Mouse (Mus musculus) embryonic facial prominence, embryonic 15.5 days (tissue): ENCODE results near the gene Gjb4. TPM values are rescaled to one million over a fixed set of nuclear protein-coding genes. Genes with fewer than 3 reads are reported as not detected.

Experiments
- ATAC-seq: fragments of 200-750 bp; cut with Nextera tagmentation; 2 replicates; pipeline ENCODE4 v1.8.0; 2017; ENCODE audit warnings: low read depth, moderate TSS enrichment; ENCODE audit not compliant: insufficient number of reproducible peaks, low FRiP score, low TSS enrichment
- H3K27ac ChIP-seq: fragments of 300-500 bp; sonication (generic); replicated peaks from 2 replicates; pipeline ENCODE4 v1.5.1; 2015; ENCODE audit warnings: mild to moderate bottlenecking, inconsistent platforms
- H3K27me3 ChIP-seq: fragments of 300-500 bp; sonication (generic); 2 replicates; pipeline ENCODE4 v1.6.1; 2015; ENCODE audit warnings: inconsistent platforms
- H3K36me3 ChIP-seq: fragments of 300-500 bp; sonication (generic); 2 replicates; pipeline ENCODE4 v1.6.1; 2015; ENCODE audit warnings: mild to moderate bottlenecking, inconsistent platforms
- H3K4me1 ChIP-seq: fragments of 300-500 bp; sonication (generic); 2 replicates; pipeline ENCODE4 v1.6.1; 2015; ENCODE audit warnings: inconsistent platforms
- H3K4me2 ChIP-seq: fragments of 300-500 bp; sonication (generic); replicated peaks from 2 replicates; pipeline ENCODE4 v1.6.1; 2015; ENCODE audit warnings: mild to moderate bottlenecking, inconsistent platforms
- H3K4me3 ChIP-seq: fragments of 300-500 bp; sonication (generic); replicated peaks from 2 replicates; pipeline ENCODE4 v1.5.1; 2015; ENCODE audit warnings: mild to moderate bottlenecking, inconsistent platforms
- H3K9ac ChIP-seq: fragments of 300-500 bp; sonication (generic); 2 replicates; pipeline ENCODE4 v1.6.1; 2015; ENCODE audit warnings: inconsistent platforms
- H3K9me3 ChIP-seq: fragments of 300-500 bp; sonication (generic); replicated peaks from 2 replicates; pipeline ENCODE4 v1.6.1; 2016; ENCODE audit warnings: inconsistent platforms
- WGBS: fragments of 180-500 bp; shearing (Covaris S2); methylation state at CpG from one replicate; pipeline ENCODE4 v1.1.7; 2015; 5-methylcytosine and 5-hydroxymethylcytosine counted together
- polyA plus RNA-seq: library from polyadenylated mRNA; unstranded; fragments of >200 nt; fragmentation: Nextera tagmentation; extraction: Ambion mirVana; gene quantifications from 2 replicates; pipeline ENCODE4 v1.2.1, GENCODE M21; 2015

Gene Gjb4
- polyA plus RNA-seq, 1 experiment from 2014 or later = 4.4 TPM

DNA sequence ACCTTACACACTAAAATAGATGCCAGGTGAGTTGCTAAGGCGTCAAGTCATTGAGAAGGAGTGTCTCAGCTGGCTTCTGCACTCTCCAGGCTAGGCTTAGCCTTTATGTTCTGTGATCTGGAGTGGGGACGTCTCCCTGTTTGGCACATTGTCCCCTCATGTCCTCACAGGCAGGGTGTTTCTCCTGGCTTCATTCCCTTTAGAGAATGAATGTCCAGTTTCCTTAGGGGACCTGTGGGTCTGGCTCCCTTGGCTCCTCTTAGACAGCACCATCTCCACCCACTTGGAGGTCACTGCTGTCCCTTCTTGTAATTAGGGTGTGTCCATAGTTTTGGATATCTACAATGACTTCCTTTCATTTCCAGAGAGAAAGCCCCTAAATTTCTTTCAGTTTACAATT is 47.0 kb downstream of the Gjb4 start:
- no peaks in the 10 kb centered on the region for H3K36me3 ChIP-seq
- H3K4me3 ChIP-seq = no peak overlapping the region
- no peak for ATAC-seq
- WGBS = 62% methylated on average over 2 of the region's 2 CpGs
- peaks cover 5% of the 10 kb centered on the region; the same call in 1 of the 2 replicates for H3K27me3 ChIP-seq
- H3K4me2 ChIP-seq = no peak overlapping the region
- H3K27ac ChIP-seq = no peak overlapping the region
- no peaks in the 10 kb centered on the region for H3K4me1 ChIP-seq
- H3K9me3 ChIP-seq = no peaks in the 10 kb centered on the region
- no peak overlapping the region for H3K9ac ChIP-seq

DNA sequence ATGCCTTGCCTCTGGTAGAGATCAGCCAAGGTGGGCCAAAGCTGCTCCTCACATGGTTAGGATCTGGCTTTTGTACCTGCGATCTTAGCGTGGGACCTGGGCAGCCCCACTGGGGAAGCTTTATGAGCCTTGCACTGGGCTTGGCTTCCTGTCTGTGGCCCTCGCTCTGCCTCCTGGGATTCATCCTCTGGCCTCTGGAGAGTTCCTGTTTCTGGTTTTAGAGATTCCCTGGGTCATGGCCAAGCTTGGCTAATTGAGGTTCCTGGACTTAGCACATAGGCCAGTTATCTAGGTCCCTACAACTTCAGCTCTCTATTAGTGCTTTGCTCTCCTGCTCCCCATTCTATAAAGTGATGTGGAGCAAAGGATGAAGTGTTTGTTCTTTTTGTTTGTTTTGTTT is 50.1 kb downstream of the Gjb4 start:
- Histone ChIP-seq H3K27ac (no peak overlapping the region), H3K9ac (no peak overlapping the region), H3K27me3 (no peaks in the 10 kb centered on the region), H3K9me3 (no peaks in the 10 kb centered on the region), H3K4me2 (no peak overlapping the region), H3K4me3 (no peak overlapping the region), H3K36me3 (no peaks in the 10 kb centered on the region), H3K4me1 (no peaks in the 10 kb centered on the region)
- 87% methylated on average over 3 of the region's 3 CpGs for WGBS
- ATAC-seq = no peak

Other genes with a start within 250 kb of the Gjb4 start
- 15.6 and 18.1 TPM in 2 replicates for gene Tmem35b, start 230.4 kb downstream of the Gjb4 start, polyA plus RNA-seq
- gene Dlgap3, start 184.9 kb downstream of the Gjb4 start, polyA plus RNA-seq = 1.7 and 2.0 TPM in 2 replicates
- 47.5 and 55.4 TPM in 2 replicates for gene Smim12, start 110.3 kb downstream of the Gjb4 start, polyA plus RNA-seq
- 17.7 and 17.8 TPM in 2 replicates for gene Gja4, start 40.0 kb downstream of the Gjb4 start, polyA plus RNA-seq
- gene Gjb3, start 23.2 kb downstream of the Gjb4 start, polyA plus RNA-seq = 14.3 and 16.0 TPM in 2 replicates
- gene Gjb5, start 4.1 kb upstream of the Gjb4 start, polyA plus RNA-seq = 2.3 and 3.4 TPM in 2 replicates